In the genomic region with DNA sequence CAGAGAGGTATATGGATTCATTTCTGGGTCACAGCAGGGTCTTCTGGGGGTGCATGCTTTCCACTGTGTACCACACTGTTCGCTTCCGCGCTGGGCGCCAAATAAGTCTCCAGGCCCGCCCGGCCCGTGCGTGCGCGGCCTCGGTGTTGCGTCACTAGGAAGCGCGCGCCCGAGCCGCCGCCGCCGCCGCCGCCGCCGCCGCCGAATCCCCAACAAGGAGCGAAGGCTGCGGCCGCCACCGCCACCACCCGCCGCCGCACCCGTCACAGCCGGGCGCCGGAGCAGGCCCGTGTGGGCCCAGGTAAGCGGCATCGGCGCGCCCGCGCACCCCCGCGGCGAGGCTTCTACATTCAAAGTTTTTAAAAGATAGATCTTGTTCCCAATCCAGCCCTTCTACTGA, we compare ENCODE assay signal across 8 mouse cellular contexts. TPM values are rescaled to one million over a fixed set of nuclear protein-coding genes. Genes with fewer than 3 reads are reported as not detected.
DNase-seq lines count a peak whose midpoint lies in the region; ATAC-seq lines count a peak whose summit lies in the region.
"Not testable (repeated sequence)": the region's sequence is repeated elsewhere in the genome, so short reads cannot be mapped to it uniquely, and the experiment has no call there.

No protein-coding gene starts in this region.

- H3K4me1 ChIP-seq in embryonic facial prominence, embryonic 15.5 days; heart, embryonic 10.5 days; intestine, embryonic 16.5 days (ENCODE audit: control insufficient read depth, insufficient read depth, low read length): not testable (repeated sequence)

- WGBS in embryonic facial prominence, embryonic 15.5 days = 52% methylated on average over 45 of the region's 47 CpGs
- WGBS in heart, embryonic 10.5 days = 64% methylated on average over 47 of the region's 47 CpGs
- 58% methylated on average over 23 of the region's 47 CpGs for WGBS in intestine, embryonic 16.5 days

- H3K27me3 ChIP-seq in embryonic facial prominence, embryonic 15.5 days; heart, embryonic 10.5 days (ENCODE audit: insufficient read depth, poor library complexity, severe bottlenecking); intestine, embryonic 16.5 days (replicated peaks; ENCODE audit: control insufficient read depth, insufficient read depth, low read length): not testable (repeated sequence)

- not testable (repeated sequence) for H3K27ac ChIP-seq in embryonic facial prominence, embryonic 15.5 days (replicated peaks); heart, embryonic 10.5 days; intestine, embryonic 16.5 days (ENCODE audit: low read length)

- peak overlapping the region; percentile 36 for H3K4me3 ChIP-seq in embryonic facial prominence, embryonic 15.5 days (replicated peaks)
- peak overlapping the region; percentile 42; the same call in 1 of the 2 replicates for H3K4me3 ChIP-seq in heart, embryonic 10.5 days
- H3K4me3 ChIP-seq in intestine, embryonic 16.5 days (ENCODE audit: low read length) = 0 out of 2 replicates have a peak overlapping the region, but pooled peaks have one; percentile 3

- peak overlapping the region; percentile 36 for H3K4me2 ChIP-seq in embryonic facial prominence, embryonic 15.5 days (replicated peaks)
- 0 out of 2 replicates have a peak overlapping the region, but pooled peaks have one; percentile 9 for H3K4me2 ChIP-seq in intestine, embryonic 16.5 days (ENCODE audit: low read depth, low read length)

- not testable (repeated sequence) for H3K9me3 ChIP-seq in embryonic facial prominence, embryonic 15.5 days (replicated peaks); heart, embryonic 10.5 days; intestine, embryonic 16.5 days (ENCODE audit: control insufficient read depth, low read length)

- not testable (repeated sequence) for H3K9ac ChIP-seq in embryonic facial prominence, embryonic 15.5 days; intestine, embryonic 16.5 days (ENCODE audit: low read depth, low read length)

- peak; percentile 94 for ATAC-seq in embryonic facial prominence, embryonic 15.5 days (ENCODE audit: insufficient number of reproducible peaks, low FRiP score, low TSS enrichment, low read depth)
- ATAC-seq in intestine, embryonic 16.5 days = peak; percentile 99

- H3K36me3 ChIP-seq in embryonic facial prominence, embryonic 15.5 days; heart, embryonic 10.5 days; intestine, embryonic 16.5 days (ENCODE audit: control insufficient read depth, insufficient read depth, low read length): not testable (repeated sequence)

- DNase-seq in adrenal gland, postnatal 14 days = peak; percentile 52
- not testable (repeated sequence) for DNase-seq in heart, embryonic 10.5 days (ENCODE audit: low spot score)
- DNase-seq in left cerebral cortex, postnatal 4 days = peak; percentile 23
- peak; percentile 51 to 73 for DNase-seq in lung, postnatal 4 days
- peak; percentile 40 to 45 for DNase-seq in right cerebral cortex, postnatal 10 days (ENCODE audit: low spot score in 2 of 2)
- peak; percentile 10 to 38 for DNase-seq in urinary bladder, adult 18-20 months (ENCODE audit: low spot score in 2 of 2)

- intact Hi-C loops in left cerebral cortex, postnatal 4 days (cut with DNase I) = not testable (repeated sequence)

RNA-seq across cellular contexts. Expression of gene Gm21119, which starts 57.1 kb away (rescaled TPM):
- 0.37 TPM in 1 of 2 replicates, not detected in the other for total RNA-seq in adrenal gland, postnatal 14 days (2021)
- polyA plus RNA-seq in embryonic facial prominence, embryonic 15.5 days (2015; fragmentation: Nextera tagmentation; extraction: Ambion mirVana) = 0.08 TPM in 1 of 2 replicates, not detected in the other
- polyA plus RNA-seq in heart, embryonic 10.5 days (2016; fragmentation: Nextera tagmentation; extraction: Ambion mirVana) = 0.11 and 0.13 TPM in 2 replicates
- 0.51 and 0.79 TPM in 2 replicates for polyA plus RNA-seq in intestine, embryonic 16.5 days (2015; fragmentation: Nextera tagmentation; extraction: Ambion mirVana)
- total RNA-seq in left cerebral cortex, postnatal 4 days (2021) = under 1 TPM; 0.48 to 0.84 TPM
